Mouse (Mus musculus) kidney, adult 9 months (tissue): ENCODE results near the gene N4bp1.
A peak's percentile ranks its signal among the peaks of the same experiment; 100 is the strongest.

Experiments
- DNase-seq: peaks from one replicate; pipeline ENCODE4 v3.0.0; 2022

N4bp1 gene

GRCm38 (mm10) chr8:86884489-86885463, at the start of gene N4bp1:
TSS of gene N4bp1 (minus strand) at chr8:86885258.
- DNase-seq, result peak; percentile 94

DNA sequence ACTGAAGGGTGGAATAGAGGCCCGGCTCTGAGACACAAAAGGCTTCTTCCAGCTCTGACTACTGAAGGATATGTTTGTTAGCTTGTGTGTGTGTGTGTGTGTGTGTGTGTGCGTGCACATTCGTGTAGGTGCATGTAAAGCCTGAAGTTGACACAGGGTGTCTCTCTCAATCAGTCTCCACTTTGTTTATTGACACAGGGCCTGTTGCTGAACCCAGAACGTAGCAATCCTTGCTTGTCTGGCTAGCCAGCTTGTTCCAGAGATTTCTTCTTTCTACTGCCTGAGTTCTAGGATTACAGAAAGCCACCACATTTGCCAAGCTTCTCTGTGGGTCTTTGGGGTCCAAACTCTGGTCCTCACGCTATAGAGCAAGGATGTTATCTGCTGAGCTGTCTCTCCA, 49.8 kb upstream of the N4bp1 start:
- no peak for DNase-seq

DNA sequence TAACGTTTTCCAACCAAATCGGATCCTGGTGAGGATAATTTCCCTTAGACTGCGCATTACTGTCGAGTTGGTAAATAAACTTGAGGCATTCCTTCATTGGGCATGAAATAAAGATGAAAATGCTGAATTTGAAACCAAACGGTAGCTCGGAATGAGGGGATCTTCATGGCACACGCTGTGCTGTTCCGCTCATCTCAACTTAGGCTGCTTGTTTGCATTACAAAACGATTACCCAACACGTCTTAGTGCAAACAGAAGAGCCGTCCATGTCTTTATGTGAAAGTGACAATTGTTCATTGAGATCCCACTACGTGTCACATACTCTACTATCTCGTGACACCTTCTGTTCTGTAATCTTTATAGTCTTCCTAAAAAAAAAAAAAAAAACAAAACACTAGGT, 49.3 kb upstream of the N4bp1 start:
- no peak for DNase-seq

DNA sequence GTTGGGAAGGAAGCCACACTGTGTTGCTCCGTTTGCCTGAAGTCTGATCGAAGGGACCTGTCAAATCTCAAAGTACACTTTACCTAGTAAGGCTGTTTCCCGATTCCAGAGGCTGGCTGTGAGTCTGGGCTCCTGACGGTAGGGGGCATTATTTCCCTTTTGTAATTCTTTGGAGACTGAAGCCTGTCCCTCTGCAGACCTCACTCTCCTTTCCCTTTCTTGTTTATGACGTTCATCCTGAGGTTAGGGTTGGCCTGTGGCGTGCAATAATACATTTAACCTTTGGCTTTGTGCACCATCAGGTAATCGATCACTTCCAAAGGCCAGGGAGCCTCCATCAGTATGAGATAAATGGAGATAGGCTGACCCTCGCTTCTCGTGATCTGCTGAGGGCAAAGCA, 48.8 kb upstream of the N4bp1 start:
- peak; percentile 43 for DNase-seq

- no peak for DNase-seq
Measured at GRCm38 (mm10) chr8:86926237-86926636, 41.2 kb upstream of the N4bp1 start.

DNA sequence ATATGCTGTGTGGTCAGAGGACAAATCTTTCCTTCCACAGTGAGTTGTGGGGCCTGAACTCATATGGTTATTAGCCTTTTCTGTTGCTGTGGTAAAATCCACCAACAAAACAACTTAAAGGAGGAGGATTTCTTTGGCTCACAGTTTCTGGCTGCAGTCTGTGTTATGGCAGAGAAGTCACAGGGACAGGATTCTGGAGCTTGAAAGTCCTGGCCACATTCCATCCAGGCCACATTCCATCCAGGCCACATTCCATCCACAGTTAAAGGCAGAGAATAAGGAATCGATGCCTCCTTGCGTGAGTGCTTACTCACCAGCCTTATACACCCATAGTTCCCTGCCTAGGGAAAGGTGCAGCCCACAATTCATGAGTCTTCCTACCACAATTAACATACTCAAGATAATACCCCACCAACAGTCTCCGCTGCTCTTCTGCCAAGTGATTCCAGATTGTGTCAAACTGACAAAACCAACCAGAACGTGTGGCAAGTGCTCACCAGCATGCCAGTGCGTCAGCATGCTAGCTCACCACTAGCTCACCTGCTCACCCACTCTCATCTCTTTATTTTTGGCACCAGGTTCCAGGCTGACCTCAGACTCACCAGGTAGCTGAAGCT, 38.3 kb upstream of the N4bp1 start:
- DNase-seq, result no peak

- DNase-seq, result no peak
Measured at GRCm38 (mm10) chr8:86922673-86923072, 37.6 kb upstream of the N4bp1 start.

- no peak for DNase-seq
Measured at GRCm38 (mm10) chr8:86922141-86922540, 37.1 kb upstream of the N4bp1 start.

DNA sequence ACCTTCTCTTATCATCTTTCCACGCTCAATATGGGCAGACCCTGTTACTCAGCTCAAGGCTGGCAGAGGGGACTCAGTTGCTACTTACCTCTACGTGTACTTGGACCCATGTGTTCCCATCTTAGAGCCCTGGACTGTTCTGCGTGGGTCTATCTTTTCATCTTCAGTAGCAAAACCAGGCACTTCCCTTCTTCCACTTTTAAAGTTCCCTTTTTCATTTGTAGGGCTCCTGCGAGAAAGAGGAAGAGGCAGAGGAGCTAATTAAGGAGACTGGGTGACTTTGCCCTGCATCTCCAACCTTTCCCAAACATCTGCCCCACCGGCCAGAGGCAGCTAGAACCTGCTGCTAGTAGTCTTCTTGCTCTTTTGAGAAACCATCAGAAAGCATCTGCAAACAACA, 35.9 kb upstream of the N4bp1 start:
- DNase-seq, result no peak

DNA sequence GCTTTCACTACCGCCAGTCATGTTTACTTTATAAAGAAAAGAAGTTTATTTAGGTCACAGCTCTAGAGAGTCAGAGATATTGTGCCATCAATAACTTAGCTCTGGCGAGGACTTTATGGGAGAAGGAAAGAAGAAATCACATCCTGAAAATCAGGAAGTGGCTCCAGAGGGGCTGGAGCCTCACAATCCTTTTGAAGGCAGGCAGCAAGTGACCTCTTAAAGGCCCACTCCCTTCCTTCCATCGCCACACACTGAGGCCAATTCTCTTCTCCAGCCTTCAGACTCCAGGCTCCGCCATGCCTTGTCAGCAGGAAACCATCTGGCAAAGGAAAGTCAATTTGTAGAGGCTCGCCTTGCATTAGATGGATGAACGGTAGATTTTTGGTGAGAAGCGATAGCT, 35.4 kb upstream of the N4bp1 start:
- no peak for DNase-seq

- no peak for DNase-seq
Measured at GRCm38 (mm10) chr8:86920024-86920423, 35.0 kb upstream of the N4bp1 start.

DNA sequence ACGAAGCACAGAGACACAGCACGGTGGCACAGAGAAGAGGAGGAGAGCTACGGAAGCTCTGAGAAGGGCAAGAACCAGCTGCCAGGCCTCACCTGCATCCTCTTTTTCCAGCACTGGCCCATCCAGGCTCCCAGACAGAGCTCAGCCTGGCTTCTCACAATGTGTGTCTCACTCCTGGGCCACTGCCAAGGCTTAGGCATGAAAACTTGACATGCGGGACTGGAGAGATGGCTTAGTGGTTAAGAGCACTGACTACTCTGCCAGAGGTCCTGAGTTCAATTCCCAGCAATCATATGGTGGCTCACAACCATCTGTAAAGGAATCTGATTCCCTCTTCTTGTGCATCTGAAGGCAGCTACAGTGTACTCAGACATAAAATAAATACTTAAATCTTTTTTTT, 34.2 kb upstream of the N4bp1 start:
- no peak for DNase-seq

GRCm38 (mm10) chr8:86918093-86918492, 33.0 kb upstream of the N4bp1 start:
- DNase-seq, result no peak

- no peak for DNase-seq
Measured at GRCm38 (mm10) chr8:86917689-86918088, 32.6 kb upstream of the N4bp1 start.

GRCm38 (mm10) chr8:86916369-86916768, 31.3 kb upstream of the N4bp1 start:
- no peak for DNase-seq

GRCm38 (mm10) chr8:86911136-86911535, 26.1 kb upstream of the N4bp1 start:
- no peak for DNase-seq

GRCm38 (mm10) chr8:86910250-86910649, 25.2 kb upstream of the N4bp1 start:
- no peak for DNase-seq

DNA sequence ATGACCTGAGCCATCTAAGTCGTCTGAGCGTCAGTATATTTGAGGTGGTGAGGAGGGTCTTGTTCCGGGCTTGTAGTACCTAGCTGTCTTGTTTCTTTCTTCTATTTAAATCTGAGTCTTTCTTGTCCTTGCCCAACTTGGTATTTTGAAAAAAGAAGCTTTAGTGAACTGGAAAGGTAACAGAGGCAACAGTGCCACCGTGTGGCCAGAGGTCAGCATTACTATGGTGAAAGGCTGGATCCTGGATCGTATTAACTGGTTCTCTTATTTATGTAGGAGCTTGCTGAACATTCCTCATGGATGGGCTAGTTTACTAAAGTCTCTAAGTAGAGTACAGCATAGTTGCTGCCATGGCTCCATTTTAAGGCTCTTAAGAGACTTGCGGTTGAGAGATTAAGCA, 23.5 kb upstream of the N4bp1 start:
- DNase-seq, result peak; percentile 81

DNA sequence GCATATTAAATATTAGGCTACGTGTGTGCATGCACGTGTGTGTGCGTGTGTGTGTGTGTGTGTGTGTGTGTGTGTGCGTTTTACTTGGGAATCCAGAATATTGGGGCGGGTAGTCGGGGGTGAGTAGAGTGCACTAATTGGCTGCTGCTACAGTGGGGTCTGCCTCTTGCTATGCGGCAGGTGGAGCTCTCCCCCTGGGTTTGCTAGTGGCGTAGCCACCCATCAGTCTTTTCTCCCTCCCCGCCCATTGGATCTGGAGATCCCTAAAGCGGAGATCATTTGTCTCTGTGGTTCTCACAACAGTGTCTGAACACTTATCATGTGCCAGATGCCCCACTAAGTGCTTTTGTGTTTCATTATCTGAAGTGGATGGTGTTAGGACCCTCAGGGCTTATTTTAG, 19.9 kb upstream of the N4bp1 start:
- no peak for DNase-seq

GRCm38 (mm10) chr8:86903104-86903503, 18.0 kb upstream of the N4bp1 start:
- DNase-seq, result peak; percentile 88

DNA sequence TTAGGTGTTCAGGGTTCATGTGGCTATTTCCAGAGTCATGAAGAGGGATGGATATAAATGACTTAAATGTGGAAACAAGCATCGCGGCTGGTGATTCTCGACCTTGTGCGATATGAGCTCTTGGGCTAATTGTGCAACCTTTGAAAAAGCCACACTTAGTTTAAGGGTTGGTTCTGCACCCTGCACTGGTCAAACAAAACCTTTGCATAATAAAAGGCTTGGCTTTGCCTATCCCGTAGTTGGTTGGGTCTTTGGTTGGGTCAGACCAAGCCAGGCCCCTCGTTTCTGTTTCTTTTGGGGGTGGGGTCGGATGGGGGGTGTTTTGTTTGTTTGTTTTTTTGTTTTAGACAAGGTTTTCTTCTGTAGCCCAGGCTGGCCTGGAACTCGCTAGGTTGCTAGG, 17.6 kb upstream of the N4bp1 start:
- DNase-seq, result no peak

DNA sequence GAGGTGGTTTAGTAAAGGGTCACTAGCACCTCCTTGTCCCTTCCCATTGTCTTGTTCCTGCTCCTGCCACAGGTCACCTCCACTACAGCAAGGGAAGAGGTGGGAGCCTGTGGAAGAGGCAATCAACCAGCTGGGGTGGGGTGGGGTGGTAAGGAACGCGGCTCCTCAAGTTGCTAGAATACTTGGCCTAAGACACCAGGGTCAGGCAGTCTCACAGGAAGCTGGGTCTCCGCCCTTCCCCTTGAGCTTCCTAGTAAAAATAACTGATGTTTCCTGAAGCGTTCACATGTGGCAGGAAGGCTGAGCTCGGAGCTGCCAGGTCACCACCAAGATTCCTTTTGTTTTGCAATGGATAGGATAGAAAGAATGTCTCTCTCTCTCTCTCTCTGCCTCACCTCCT, 16.9 kb upstream of the N4bp1 start:
- DNase-seq, result peak; percentile 74

DNA sequence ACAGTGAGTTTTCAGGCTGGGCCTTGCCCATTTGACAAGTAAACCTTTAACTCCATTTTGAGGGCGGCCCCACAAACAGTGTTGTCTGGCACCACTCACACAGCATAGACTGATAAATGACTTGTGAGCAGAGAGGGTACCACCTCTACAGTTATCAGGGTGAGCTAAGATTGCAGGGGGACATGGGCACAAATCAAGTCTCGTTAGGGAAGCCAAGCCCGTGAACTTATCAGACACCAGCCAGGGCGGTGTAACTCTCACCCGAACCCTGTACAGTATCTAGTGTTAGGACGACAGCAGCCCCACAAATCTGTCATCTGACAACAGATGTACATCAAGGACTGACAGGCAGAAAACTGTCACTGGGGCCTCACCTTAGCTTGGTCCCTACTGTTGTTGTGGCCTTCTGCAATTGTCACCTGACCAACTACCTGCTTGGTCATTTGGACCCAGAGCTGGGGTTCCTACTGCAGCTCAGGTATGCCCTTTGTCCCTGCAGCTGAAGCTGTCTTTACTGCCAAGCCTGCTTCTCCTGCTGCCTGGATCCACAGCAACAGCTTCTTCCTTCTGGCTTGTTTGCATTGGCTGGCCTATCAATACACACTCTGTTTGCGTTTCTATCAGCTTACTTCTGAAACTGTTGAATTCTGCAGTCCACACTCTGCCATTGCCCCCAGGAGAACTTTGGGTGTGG, 12.8 kb upstream of the N4bp1 start:
- DNase-seq, result no peak

GRCm38 (mm10) chr8:86895390-86895789, 10.3 kb upstream of the N4bp1 start:
- DNase-seq, result no peak
